Mouse (Mus musculus) myocyte (in vitro differentiated cells): ENCODE data around the gene Inafm1.

ENCODE experiments used
- E2F4 ChIP-seq: IDR thresholded peaks from one replicate; pipeline ENCODE4 v1.6.1; 2011; ENCODE audit warnings: mild to moderate bottlenecking, control low read depth, moderate library complexity; ENCODE audit not compliant: insufficient read depth
- MAX ChIP-seq: IDR thresholded peaks from one replicate; pipeline ENCODE4 v1.6.1; 2011; ENCODE audit warnings: low read depth, mild to moderate bottlenecking, control low read depth
- MYOD1 ChIP-seq, 3 experiments: IDR thresholded peaks; one replicate each; pipeline ENCODE4 v1.6.1; 2011; ENCODE audit warnings: control low read depth in 2 of 3, low read depth in 2 of 3, mild to moderate bottlenecking in 2 of 3, moderate library complexity in 1 of 3; ENCODE audit not compliant: insufficient read length in 2 of 3, control insufficient read depth in 1 of 3
- MYOG ChIP-seq, 3 experiments: IDR thresholded peaks; one replicate each; pipeline ENCODE4 v1.6.1; 2011; ENCODE audit warnings: control low read depth in 2 of 3, low read depth in 2 of 3, mild to moderate bottlenecking in 2 of 3; ENCODE audit not compliant: insufficient read length in 2 of 3, control insufficient read depth in 1 of 3, insufficient read depth in 1 of 3
- POLR2A ChIP-seq: IDR thresholded peaks from one replicate; pipeline ENCODE4 v1.6.1; 2011; ENCODE audit warnings: low read depth, mild to moderate bottlenecking, control low read depth, moderate library complexity; ENCODE audit not compliant: insufficient read length
- POLR2AphosphoS2 ChIP-seq: IDR thresholded peaks from one replicate; pipeline ENCODE4 v1.6.1; 2011; ENCODE audit warnings: low read depth, control low read depth; ENCODE audit not compliant: insufficient read length
- TCF12 ChIP-seq: IDR thresholded peaks from one replicate; pipeline ENCODE4 v1.6.1; 2011; ENCODE audit warnings: mild to moderate bottlenecking, control low read depth; ENCODE audit not compliant: poor library complexity, insufficient read depth, severe bottlenecking

GRCm38 (mm10) chr7:16240281-16240977, 33.0 kb downstream of the Inafm1 start:
- TF ChIP-seq MAX (no peak), E2F4 (no peak), POLR2A (no peak), MYOD1 (IDR thresholded peaks at IDR 0.05; ENCODE audit: control insufficient read depth in 1 of 3, insufficient read length in 2 of 3, low read depth in 2 of 3) (no peak), TCF12 (no peak), MYOG (IDR thresholded peaks at IDR 0.05; ENCODE audit: control insufficient read depth in 1 of 3, insufficient read depth in 1 of 3, insufficient read length in 2 of 3, low read depth in 2 of 3) (no peak), POLR2AphosphoS2 (no peak)
